In the genomic region with DNA sequence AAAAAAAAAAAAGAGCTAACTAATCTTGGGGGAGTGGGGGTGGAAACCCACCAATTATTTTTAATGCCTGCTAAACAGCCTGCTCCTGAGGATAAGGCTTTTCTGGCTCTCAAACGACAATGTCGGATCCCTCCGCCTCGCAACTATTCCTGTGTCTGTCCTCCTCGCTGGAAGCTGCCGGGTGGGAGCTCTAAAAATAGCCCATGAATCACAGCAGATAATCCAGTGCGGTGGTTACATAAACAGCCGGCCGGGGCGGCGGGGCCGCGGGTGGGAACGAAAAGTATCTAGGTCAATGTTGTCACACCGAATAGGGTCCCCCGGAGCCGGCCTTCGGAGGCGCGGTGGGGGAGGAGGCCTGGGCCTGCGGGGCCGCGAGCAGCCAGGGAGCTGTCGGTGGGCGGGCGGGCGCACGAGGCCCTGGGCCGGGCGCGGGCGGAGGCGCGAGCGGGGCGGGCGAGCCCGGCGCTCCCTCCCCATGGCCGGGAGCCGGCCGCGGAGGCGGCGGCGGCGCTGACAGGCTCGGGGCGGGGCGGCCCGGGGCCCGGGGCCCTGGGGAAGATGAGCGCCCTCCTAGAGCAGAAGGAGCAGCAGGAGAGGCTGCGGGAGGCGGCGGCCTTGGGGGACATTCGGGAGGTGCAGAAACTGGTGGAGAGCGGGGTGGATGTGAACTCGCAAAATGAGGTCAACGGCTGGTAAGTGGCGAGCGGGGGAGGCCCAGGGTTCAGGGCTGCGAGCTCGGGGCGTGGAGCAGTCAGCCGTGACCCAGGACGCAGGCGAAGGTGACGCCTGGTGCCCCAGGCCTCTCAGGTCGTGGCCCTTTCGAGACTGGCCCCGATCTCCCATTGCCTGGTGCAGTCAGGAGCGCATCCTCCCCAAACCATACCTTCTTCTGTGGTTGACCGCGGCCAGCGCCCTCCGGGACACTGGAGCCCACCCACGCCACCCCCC, we compare ENCODE assay signal across 8 mouse cellular contexts. TPM values are rescaled to one million over a fixed set of nuclear protein-coding genes. Genes with fewer than 3 reads are reported as not detected.
DNase-seq lines count a peak whose midpoint lies in the region; ATAC-seq and TF ChIP-seq lines count a peak whose summit lies in the region.

A gene (plus strand): TSS at position 309 of the 951 bp plus-strand sequence.

- peak in 1 of 2 experiments; percentile 55; a peak in 1 of 4 replicates for TF ChIP-seq EP300 in MEL (IDR thresholded peaks at IDR 0.05; ENCODE audit: low read depth in 1 of 2, low read length in 2 of 2)

- H3K9ac ChIP-seq in MEL (ENCODE audit: control insufficient read depth, low read depth, low read length, poor library complexity, severe bottlenecking), result peak within 1 kb of the TSS; percentile 93
- H3K9ac ChIP-seq in lung, embryonic 16.5 days (ENCODE audit: low read length), result peak within 1 kb of the TSS; percentile 93

- H3K4me2 ChIP-seq in lung, embryonic 16.5 days (ENCODE audit: low read depth, low read length), result peak within 1 kb of the TSS; percentile 75

- no peaks in the 10 kb centered on the region for H3K9me3 ChIP-seq in MEL (replicated peaks; ENCODE audit: insufficient read depth, low read length)
- H3K9me3 ChIP-seq in lung, embryonic 16.5 days (ENCODE audit: control insufficient read depth, low read length), result no peaks in the 10 kb centered on the region

- H3K36me3 ChIP-seq in MEL (ENCODE audit: control insufficient read depth in 1 of 2, insufficient read depth in 2 of 2, low read length in 2 of 2), result peaks cover 0 to 18% of the 10 kb centered on the region in 2 experiments; a peak in 2 of 4 replicates
- no peaks in the 10 kb centered on the region for H3K36me3 ChIP-seq in lung, embryonic 16.5 days (ENCODE audit: control insufficient read depth, insufficient read depth, low read length)

- peak within 1 kb of the TSS; percentile 93 to 94 for H3K4me3 ChIP-seq in MEL (ENCODE audit: control insufficient read depth in 1 of 2, insufficient read depth in 1 of 2, low read depth in 2 of 2, low read length in 2 of 2)
- peak within 1 kb of the TSS; percentile 88 for H3K4me3 ChIP-seq in cerebellum, adult 2 months (replicated peaks; ENCODE audit: insufficient read depth, low read depth, low read length)
- H3K4me3 ChIP-seq in lung, embryonic 16.5 days (ENCODE audit: low read length), result peak within 1 kb of the TSS; percentile 87

- TF ChIP-seq POLR2A in MEL (IDR thresholded peaks at IDR 0.05; ENCODE audit: control insufficient read depth in 1 of 2, insufficient read depth in 1 of 2, low read depth in 1 of 2, low read length in 2 of 2, poor library complexity in 1 of 2), result peak; percentile 66 to 72; a peak in 3 of 4 replicates
- TF ChIP-seq POLR2A in cerebellum, adult 2 months (IDR thresholded peaks at IDR 0.05; ENCODE audit: borderline replicate concordance, insufficient read depth, low read length), result peak; percentile 88; the same call in 1 of the 2 replicates

- WGBS in cerebellum, adult 2 months, result 1% methylated on average over 74 of the region's 78 CpGs
- under 1% methylated on average over 68 of the region's 78 CpGs for WGBS in lung, embryonic 16.5 days

- peak within 1 kb of the TSS; percentile 51 for H3K27ac ChIP-seq in MEL (ENCODE audit: control insufficient read depth, low read depth, low read length)
- peak within 1 kb of the TSS; percentile 96 for H3K27ac ChIP-seq in cerebellum, adult 2 months (ENCODE audit: insufficient read depth, low read length)
- peak within 1 kb of the TSS; percentile 98 for H3K27ac ChIP-seq in lung, embryonic 16.5 days (ENCODE audit: low read length)

- peaks cover 0 to 8% of the 10 kb centered on the region in 2 experiments; a peak in 1 of 4 replicates for H3K4me1 ChIP-seq in MEL (ENCODE audit: control insufficient read depth in 1 of 2, insufficient read depth in 2 of 2, low read length in 2 of 2)
- peaks cover 12% of the 10 kb centered on the region; the same call in 1 of the 2 replicates for H3K4me1 ChIP-seq in cerebellum, adult 2 months (ENCODE audit: control insufficient read depth, insufficient read depth, low read length)
- H3K4me1 ChIP-seq in lung, embryonic 16.5 days (replicated peaks; ENCODE audit: control insufficient read depth, insufficient read depth, low read length), result peaks cover 24% of the 10 kb centered on the region

- TF ChIP-seq CTCF in MEL (IDR thresholded peaks at IDR 0.05 in 2 of 3, conservative IDR thresholded peaks at IDR 0.05 in 1 of 3; ENCODE audit: control insufficient read depth in 1 of 3, insufficient read depth in 1 of 3, low read depth in 2 of 3, low read length in 3 of 3, poor library complexity in 1 of 3, severe bottlenecking in 1 of 3), result peak in 1 of 3 experiments; percentile 2; a peak in 1 of 6 replicates
- no peak for TF ChIP-seq CTCF in cerebellum, adult 2 months (IDR thresholded peaks at IDR 0.05; ENCODE audit: borderline replicate concordance, insufficient read depth, low read depth, low read length)

- ATAC-seq in hematopoietic stem cell, adult 5-6 weeks (replicated peaks in 1 of 2; ENCODE audit: insufficient read depth in 1 of 2, low FRiP score in 2 of 2, low TSS enrichment in 1 of 2, low read depth in 1 of 2, poor library complexity in 2 of 2, severe bottlenecking in 2 of 2), result peak; percentile 74 to 85
- ATAC-seq in lung, embryonic 16.5 days (ENCODE audit: low read depth), result peak; percentile 92

- no peaks in the 10 kb centered on the region for H3K27me3 ChIP-seq in MEL (ENCODE audit: control insufficient read depth in 1 of 2, insufficient read depth in 2 of 2, low read length in 2 of 2)
- no peaks in the 10 kb centered on the region for H3K27me3 ChIP-seq in cerebellum, adult 2 months (ENCODE audit: control insufficient read depth, insufficient read depth, low read length)
- no peaks in the 10 kb centered on the region for H3K27me3 ChIP-seq in lung, embryonic 16.5 days (ENCODE audit: control insufficient read depth, insufficient read depth, low read depth, low read length)

- DNase-seq in MEL (ENCODE audit: low read depth, low spot score), result peak; percentile 94
- DNase-seq in cerebellum, adult 2 months, result peak; percentile 98
- peak; percentile 94 for DNase-seq in forelimb bud, embryonic 11.5 days (ENCODE audit: low read depth, low spot score)
- DNase-seq in layer of hippocampus, adult 9-10 months (ENCODE audit: low spot score), result peak; percentile 97
- peak; percentile 92 for DNase-seq in ovary, postnatal 10 days (ENCODE audit: low spot score)
- peak; percentile 76 to 84 for DNase-seq in thymus, postnatal 10 days (ENCODE audit: low spot score in 2 of 2)

- no peak for TF ChIP-seq RAD21 in MEL (IDR thresholded peaks at IDR 0.05; ENCODE audit: low read depth, low read length)

- peaks cover 10% of the 10 kb centered on the region for H3K79me2 ChIP-seq in MEL (ENCODE audit: control insufficient read depth, insufficient read depth, low read length, poor library complexity)

TF ChIP-seq in MEL, 35 proteins besides CTCF, POLR2A, EP300 and RAD21 (continues in another document):
- TF ChIP-seq TAL1 (IDR thresholded peaks at IDR 0.05; ENCODE audit: low read length), result no peak
- TF ChIP-seq KAT2A (conservative IDR thresholded peaks at IDR 0.05; ENCODE audit: low read depth, low read length), result peak; percentile 67; the same call in 1 of the 2 replicates
- TF ChIP-seq GATA1 (IDR thresholded peaks at IDR 0.05; ENCODE audit: low read depth, low read length), result peak; percentile 63; the same call in 1 of the 2 replicates
- TF ChIP-seq TCF12 (IDR thresholded peaks at IDR 0.05; ENCODE audit: low read depth, low read length), result peak; percentile 83
- no peak for TF ChIP-seq GABPA (IDR thresholded peaks at IDR 0.05; ENCODE audit: low read depth, low read length)
- TF ChIP-seq USF2 (IDR thresholded peaks at IDR 0.05; ENCODE audit: borderline replicate concordance in 1 of 2, insufficient read depth in 1 of 2, low read depth in 1 of 2, low read length in 2 of 2), result no peak
- peak; percentile 77 for TF ChIP-seq ZNF384 (IDR thresholded peaks at IDR 0.05; ENCODE audit: low read depth, low read length)
- TF ChIP-seq ZC3H11A (IDR thresholded peaks at IDR 0.05; ENCODE audit: low read depth, low read length), result no peak
- no peak; the same call in 1 of the 2 replicates for TF ChIP-seq MAFK (IDR thresholded peaks at IDR 0.05; ENCODE audit: borderline replicate concordance, low read depth, low read length)
- TF ChIP-seq POLR2AphosphoS2 (IDR thresholded peaks at IDR 0.05; ENCODE audit: low read length), result no peak
- TF ChIP-seq MEF2A (IDR thresholded peaks at IDR 0.05; ENCODE audit: extremely low read depth, insufficient replicate concordance, low read depth, low read length, poor library complexity, severe bottlenecking), result peak; percentile 98
- TF ChIP-seq BHLHE40 (IDR thresholded peaks at IDR 0.05; ENCODE audit: borderline replicate concordance, low read depth, low read length), result no peak
- peak; percentile 80 for TF ChIP-seq TBP (IDR thresholded peaks at IDR 0.05; ENCODE audit: low read depth, low read length)
- TF ChIP-seq ZKSCAN1 (IDR thresholded peaks at IDR 0.05; ENCODE audit: low read depth, low read length), result no peak
- peak; percentile 53; the same call in 1 of the 2 replicates for TF ChIP-seq ELF1 (IDR thresholded peaks at IDR 0.05; ENCODE audit: low read depth, low read length)
- peak; percentile 89 for TF ChIP-seq MAZ (IDR thresholded peaks at IDR 0.05; ENCODE audit: low read depth, low read length)
- TF ChIP-seq ETS1 (IDR thresholded peaks at IDR 0.05; ENCODE audit: low read depth, low read length), result peak; percentile 82
- peak; percentile 59; the same call in 1 of the 2 replicates for TF ChIP-seq ZMIZ1 (IDR thresholded peaks at IDR 0.05; ENCODE audit: low read depth, low read length)
- peak; percentile 70 for TF ChIP-seq NELFE (IDR thresholded peaks at IDR 0.05; ENCODE audit: low read depth, low read length)
- peak; percentile 91 for TF ChIP-seq MXI1 (IDR thresholded peaks at IDR 0.05; ENCODE audit: low read depth, low read length)
- TF ChIP-seq MAX (IDR thresholded peaks at IDR 0.05; ENCODE audit: low read length), result peak; percentile 69
- TF ChIP-seq SIN3A (IDR thresholded peaks at IDR 0.05; ENCODE audit: low read length), result peak; percentile 93
- no peak for TF ChIP-seq USF1 (IDR thresholded peaks at IDR 0.05; ENCODE audit: low read depth, low read length)
- TF ChIP-seq RCOR1 (IDR thresholded peaks at IDR 0.05; ENCODE audit: low read depth, low read length), result peak; percentile 98
- no peak; the same call in 1 of the 2 replicates for TF ChIP-seq SMC3 (IDR thresholded peaks at IDR 0.05; ENCODE audit: low read depth, low read length)
- no peak; the same call in 1 of the 2 replicates for TF ChIP-seq CHD1 (IDR thresholded peaks at IDR 0.05; ENCODE audit: low read depth, low read length)

RNA-seq across cellular contexts. Expression of the gene that starts here (rescaled TPM):
- total RNA-seq in MEL (2012; rRNA removed), result 37.1 and 39.4 TPM in 2 replicates
- 10 to 100 TPM in 1 of 2 experiments, not detected in 1; 60.0 TPM for polyA plus RNA-seq in MEL (2012; ENCODE audit: insufficient read depth in 1 of 2, insufficient read length in 2 of 2, low read depth in 1 of 2, low replicate concordance in 2 of 2, missing spikeins in 1 of 2)
- polyA plus RNA-seq in cerebellum, adult 2 months (2012; rRNA removed), result 226 and 243 TPM in 2 replicates
- total RNA-seq in hematopoietic stem cell, adult 5-6 weeks (2017), result 63.5 and 70.8 TPM in 2 replicates
- 11.5 and 12.2 TPM in 2 replicates for polyA plus RNA-seq in lung, embryonic 16.5 days (2015; fragmentation: Nextera tagmentation; extraction: Ambion mirVana)

Comparison
In these comparisons a context has a peak if more than half of its experiments do, and no peak if none do; other contexts are left out.
1. Peak in every context shown above with its lines: DNase-seq, ATAC-seq, H3K4me3 ChIP-seq and H3K27ac ChIP-seq.